Mouse (Mus musculus): ENCODE measurements around the gene Fam114a2.

- TF ChIP-seq CTCF (IDR thresholded peaks at IDR 0.05) (no peak), POLR2A (IDR thresholded peaks at IDR 0.05; ENCODE audit: insufficient read depth, low read depth, low read length) (no peak)
These were observed 47.9 kb upstream of the Fam114a2 start for GRCm38 (mm10) chr11:57566091-57567035.

Data from heart, adult 2 months (tissue).